Mouse (Mus musculus): ENCODE results near the gene Ecpas. TPM values are rescaled to one million over a fixed set of nuclear protein-coding genes. Genes with fewer than 3 reads are reported as not detected.

The Ecpas gene
- polyA plus RNA-seq, 1 experiment = 10.4 TPM

DNA sequence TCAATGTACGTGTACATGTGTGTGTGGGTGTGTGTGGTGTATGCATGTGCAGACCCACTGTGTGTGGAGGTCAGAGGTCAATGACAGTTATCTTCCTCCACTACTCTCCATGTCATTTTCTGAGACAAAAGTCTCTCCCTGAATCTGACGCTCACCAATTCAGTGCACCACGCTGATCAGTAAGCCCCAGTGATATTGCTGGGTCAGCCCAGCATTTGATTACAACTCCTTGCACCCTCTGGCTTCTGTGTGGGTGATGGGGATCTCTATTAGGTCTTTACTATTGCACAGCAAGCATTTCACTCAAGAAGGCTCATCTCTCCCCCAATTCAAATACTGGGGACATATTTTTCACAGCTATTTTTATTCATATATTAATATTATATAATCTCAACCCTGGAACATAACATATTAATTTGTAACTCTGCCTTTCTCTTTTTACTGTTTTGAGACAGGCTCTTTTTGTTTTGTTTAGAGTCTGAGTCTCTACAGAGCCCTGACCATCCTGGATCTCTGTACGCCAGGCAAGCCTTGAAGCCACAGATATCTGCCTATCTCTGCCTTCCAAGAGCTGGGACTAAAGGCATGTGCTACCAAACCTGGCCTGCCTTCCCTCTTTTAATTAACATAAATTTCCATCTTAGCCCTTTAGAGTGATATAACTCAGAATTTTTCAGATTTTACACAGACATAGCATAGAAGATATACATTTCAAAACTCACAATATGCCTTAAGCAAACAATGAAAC is 22.3 kb downstream of the Ecpas start:
- DNase-seq = no peak
- Histone ChIP-seq H3K4me3 (ENCODE audit: insufficient read depth, low read depth, low read length) (no peak overlapping the region), H3K27me3 (replicated peaks; ENCODE audit: control insufficient read depth, insufficient read depth, low read length) (no peaks in the 10 kb centered on the region), H3K4me1 (ENCODE audit: control insufficient read depth, insufficient read depth, low read length) (peaks cover 3% of the 10 kb centered on the region; the same call in 1 of the 2 replicates), H3K27ac (ENCODE audit: insufficient read depth, low read depth, low read length) (no peak overlapping the region), H3K36me3 (ENCODE audit: control insufficient read depth, insufficient read depth, low read length) (no peaks in the 10 kb centered on the region)
- 94% methylated on average over 4 of the region's 4 CpGs for WGBS
- TF ChIP-seq POLR2A (IDR thresholded peaks at IDR 0.05; ENCODE audit: low read depth, low read length) = no peak
- no peak for TF ChIP-seq CTCF (conservative IDR thresholded peaks at IDR 0.05; ENCODE audit: insufficient read depth, insufficient read length, low read depth, low read length)

DNA sequence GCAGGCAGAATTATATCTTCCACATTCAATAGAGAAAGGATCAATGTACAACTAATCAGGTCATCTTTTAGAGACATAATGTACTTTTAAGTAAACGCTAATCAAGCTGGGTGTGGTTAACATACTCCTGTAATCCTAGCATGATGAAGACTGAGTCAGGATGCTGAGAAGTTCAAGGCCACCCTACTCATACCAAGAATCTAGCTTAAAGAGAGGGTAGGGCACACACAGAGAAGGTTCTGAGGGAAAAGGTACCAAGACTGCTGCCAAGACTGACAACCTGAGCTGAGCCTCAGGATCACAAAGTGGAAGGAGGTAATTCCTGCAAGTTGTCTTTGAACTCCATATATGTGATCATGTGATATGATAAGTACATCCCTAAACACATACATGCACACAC is 24.0 kb downstream of the Ecpas start:
- Histone ChIP-seq H3K4me1 (ENCODE audit: control insufficient read depth, insufficient read depth, low read length) (no peaks in the 10 kb centered on the region), H3K27ac (ENCODE audit: insufficient read depth, low read depth, low read length) (no peak overlapping the region), H3K4me3 (ENCODE audit: insufficient read depth, low read depth, low read length) (no peak overlapping the region), H3K27me3 (replicated peaks; ENCODE audit: control insufficient read depth, insufficient read depth, low read length) (no peaks in the 10 kb centered on the region), H3K36me3 (ENCODE audit: control insufficient read depth, insufficient read depth, low read length) (no peaks in the 10 kb centered on the region)
- WGBS = 94% methylated on average over 1 of the region's 1 CpGs
- TF ChIP-seq POLR2A (IDR thresholded peaks at IDR 0.05; ENCODE audit: low read depth, low read length) (no peak), CTCF (conservative IDR thresholded peaks at IDR 0.05; ENCODE audit: insufficient read depth, insufficient read length, low read depth, low read length) (no peak)
- DNase-seq = no peak

DNA sequence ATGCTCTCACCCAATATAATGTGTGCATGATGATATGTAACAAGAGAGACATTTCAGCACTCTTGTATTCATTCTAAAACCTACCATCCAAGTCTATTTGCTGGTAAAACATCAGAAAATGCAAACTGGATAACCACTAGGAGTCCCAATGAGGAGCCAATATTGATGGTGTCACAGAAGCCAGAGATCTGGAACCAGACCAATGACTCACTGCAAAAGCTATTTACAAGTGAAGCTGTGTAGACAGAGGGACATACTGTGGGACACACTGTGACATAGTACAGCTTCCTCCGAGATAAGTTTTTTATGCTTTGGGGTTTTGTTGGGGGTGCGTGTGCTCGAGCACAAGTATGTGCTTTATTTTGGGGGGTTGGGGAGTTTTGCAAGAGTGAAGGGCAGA is 24.9 kb downstream of the Ecpas start:
- no peak for DNase-seq
- Histone ChIP-seq H3K27ac (ENCODE audit: insufficient read depth, low read depth, low read length) (no peak overlapping the region), H3K36me3 (ENCODE audit: control insufficient read depth, insufficient read depth, low read length) (no peaks in the 10 kb centered on the region), H3K4me1 (ENCODE audit: control insufficient read depth, insufficient read depth, low read length) (no peaks in the 10 kb centered on the region), H3K27me3 (replicated peaks; ENCODE audit: control insufficient read depth, insufficient read depth, low read length) (no peaks in the 10 kb centered on the region), H3K4me3 (ENCODE audit: insufficient read depth, low read depth, low read length) (no peak overlapping the region)
- 80% methylated on average over 3 of the region's 3 CpGs for WGBS
- TF ChIP-seq POLR2A (IDR thresholded peaks at IDR 0.05; ENCODE audit: low read depth, low read length) (no peak), CTCF (conservative IDR thresholded peaks at IDR 0.05; ENCODE audit: insufficient read depth, insufficient read length, low read depth, low read length) (no peak)

DNA sequence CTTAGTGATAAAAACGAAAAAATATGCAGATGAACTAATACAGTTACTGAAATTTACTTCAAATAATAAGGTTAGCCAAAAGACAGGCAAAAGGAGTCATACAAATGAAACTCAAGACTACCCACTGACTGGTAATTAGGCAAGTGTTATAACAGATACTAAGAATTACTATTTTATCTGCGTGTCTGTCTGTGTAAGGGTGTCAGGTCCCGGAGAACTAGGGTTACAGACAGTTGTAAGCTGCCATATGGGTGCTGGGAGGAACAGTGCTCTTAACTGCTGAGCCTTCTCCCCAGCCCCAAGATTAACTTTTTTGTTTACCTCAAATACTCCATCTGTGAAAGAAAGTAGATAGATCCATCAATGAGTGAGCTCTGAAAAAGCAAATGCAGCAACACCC is 25.8 kb downstream of the Ecpas start:
- H3K4me3 ChIP-seq (ENCODE audit: insufficient read depth, low read depth, low read length) = no peak overlapping the region
- H3K4me1 ChIP-seq (ENCODE audit: control insufficient read depth, insufficient read depth, low read length) = no peaks in the 10 kb centered on the region
- TF ChIP-seq POLR2A (IDR thresholded peaks at IDR 0.05; ENCODE audit: low read depth, low read length) (no peak), CTCF (conservative IDR thresholded peaks at IDR 0.05; ENCODE audit: insufficient read depth, insufficient read length, low read depth, low read length) (no peak)
- no peak for DNase-seq
- H3K36me3 ChIP-seq (ENCODE audit: control insufficient read depth, insufficient read depth, low read length) = no peaks in the 10 kb centered on the region
- no peak overlapping the region for H3K27ac ChIP-seq (ENCODE audit: insufficient read depth, low read depth, low read length)
- no peaks in the 10 kb centered on the region for H3K27me3 ChIP-seq (replicated peaks; ENCODE audit: control insufficient read depth, insufficient read depth, low read length)
- 88% methylated on average over 3 of the region's 3 CpGs for WGBS

DNA sequence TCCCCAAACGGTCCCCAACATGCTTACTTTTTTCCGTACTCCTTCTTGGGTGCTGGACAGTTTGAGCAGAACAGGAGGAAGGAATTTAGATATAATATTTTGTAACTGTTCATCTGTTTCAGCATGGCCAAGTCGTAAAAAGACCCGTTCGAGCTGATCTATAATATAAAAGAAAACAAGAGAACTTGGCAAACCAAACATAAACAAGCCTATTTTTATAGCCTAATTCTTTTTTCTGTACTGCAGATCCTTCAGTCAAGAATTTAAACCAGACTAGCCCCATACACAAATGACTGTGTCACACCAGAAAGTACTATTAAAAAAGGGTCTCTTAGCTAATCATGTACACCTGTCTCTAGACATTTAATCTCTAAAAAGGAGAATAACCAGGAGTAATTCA is 27.2 kb downstream of the Ecpas start:
- WGBS = 63% methylated on average over 5 of the region's 5 CpGs
- Histone ChIP-seq H3K27ac (ENCODE audit: insufficient read depth, low read depth, low read length) (no peak overlapping the region), H3K27me3 (replicated peaks; ENCODE audit: control insufficient read depth, insufficient read depth, low read length) (no peaks in the 10 kb centered on the region), H3K4me1 (ENCODE audit: control insufficient read depth, insufficient read depth, low read length) (no peaks in the 10 kb centered on the region), H3K36me3 (ENCODE audit: control insufficient read depth, insufficient read depth, low read length) (no peaks in the 10 kb centered on the region), H3K4me3 (ENCODE audit: insufficient read depth, low read depth, low read length) (no peak overlapping the region)
- TF ChIP-seq CTCF (conservative IDR thresholded peaks at IDR 0.05; ENCODE audit: insufficient read depth, insufficient read length, low read depth, low read length) (no peak), POLR2A (IDR thresholded peaks at IDR 0.05; ENCODE audit: low read depth, low read length) (no peak)
- no peak for DNase-seq

DNA sequence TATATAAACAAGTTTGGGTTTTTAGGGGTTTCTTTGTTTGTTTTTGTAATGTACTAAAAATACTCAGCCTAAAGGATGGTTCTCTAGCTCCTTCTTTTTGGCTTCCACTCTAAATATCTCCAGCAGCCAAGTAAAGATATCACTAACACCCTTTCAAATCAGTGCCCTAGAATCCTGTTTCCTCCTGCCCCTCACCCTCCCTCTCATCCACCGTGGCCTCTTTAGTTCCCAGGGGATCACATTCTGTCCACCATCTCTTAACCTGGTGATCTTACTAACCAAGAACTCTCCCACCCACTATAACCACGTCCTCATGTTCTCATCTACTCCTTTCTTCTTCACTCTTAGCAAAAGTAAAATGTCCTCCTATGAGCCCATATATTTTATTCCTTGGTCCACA is 28.7 kb downstream of the Ecpas start:
- DNase-seq = no peak
- no peak overlapping the region for H3K27ac ChIP-seq (ENCODE audit: insufficient read depth, low read depth, low read length)
- H3K27me3 ChIP-seq (replicated peaks; ENCODE audit: control insufficient read depth, insufficient read depth, low read length) = no peaks in the 10 kb centered on the region
- H3K4me3 ChIP-seq (ENCODE audit: insufficient read depth, low read depth, low read length) = no peak overlapping the region
- no peaks in the 10 kb centered on the region for H3K36me3 ChIP-seq (ENCODE audit: control insufficient read depth, insufficient read depth, low read length)
- no peaks in the 10 kb centered on the region for H3K4me1 ChIP-seq (ENCODE audit: control insufficient read depth, insufficient read depth, low read length)
- TF ChIP-seq POLR2A (IDR thresholded peaks at IDR 0.05; ENCODE audit: low read depth, low read length) (no peak), CTCF (conservative IDR thresholded peaks at IDR 0.05; ENCODE audit: insufficient read depth, insufficient read length, low read depth, low read length) (no peak)
- WGBS = 47% methylated on average over 2 of the region's 2 CpGs

DNA sequence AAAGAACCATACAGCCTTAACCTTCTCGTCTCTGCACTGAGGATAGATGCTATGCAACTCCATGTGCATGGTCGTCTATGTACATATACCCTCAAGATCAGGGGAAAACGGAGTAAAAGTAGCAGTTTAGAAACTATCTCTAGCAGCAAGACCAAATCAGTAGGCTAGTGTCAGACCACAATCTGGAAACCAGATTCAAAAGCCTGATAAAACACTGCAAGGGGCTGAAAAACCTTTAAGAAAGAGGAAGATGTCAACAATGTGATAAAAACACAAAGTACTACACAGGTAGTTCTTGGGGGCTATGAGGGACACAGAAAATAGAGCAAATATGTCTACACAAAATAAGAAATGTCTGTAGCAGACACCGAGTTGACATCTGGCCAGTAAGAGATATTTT is 38.2 kb downstream of the Ecpas start:
- no peak overlapping the region for H3K27ac ChIP-seq (ENCODE audit: insufficient read depth, low read depth, low read length)
- H3K4me3 ChIP-seq (ENCODE audit: insufficient read depth, low read depth, low read length) = no peak overlapping the region
- H3K36me3 ChIP-seq (ENCODE audit: control insufficient read depth, insufficient read depth, low read length) = peaks cover 2% of the 10 kb centered on the region; the same call in 1 of the 2 replicates
- no peaks in the 10 kb centered on the region for H3K4me1 ChIP-seq (ENCODE audit: control insufficient read depth, insufficient read depth, low read length)
- 90% methylated on average over 4 of the region's 4 CpGs for WGBS
- TF ChIP-seq POLR2A (IDR thresholded peaks at IDR 0.05; ENCODE audit: low read depth, low read length) = no peak
- no peaks in the 10 kb centered on the region for H3K27me3 ChIP-seq (replicated peaks; ENCODE audit: control insufficient read depth, insufficient read depth, low read length)
- DNase-seq = no peak

Data from kidney, adult 2 months (tissue).